Mouse (Mus musculus) hindbrain, embryonic 11.5 days (tissue): ENCODE results near the gene Schip1. TPM values are rescaled to one million over a fixed set of nuclear protein-coding genes. Genes with fewer than 3 reads are reported as not detected.
A peak's percentile ranks its signal among the peaks of the same experiment; 100 is the strongest.

Experiments
- ATAC-seq: fragments of 200-750 bp; cut with Nextera tagmentation; 2 replicates; pipeline ENCODE4 v1.8.0; 2017; ENCODE audit warnings: mild to moderate bottlenecking, moderate TSS enrichment, moderate library complexity; ENCODE audit not compliant: low FRiP score
- DNase-seq: peaks from one replicate; pipeline ENCODE4 v3.0.0-alpha.2; 2015; ENCODE audit warnings: low spot score
- H3K27ac ChIP-seq: fragments of 300-500 bp; sonication (generic); 2 replicates; pipeline ENCODE4 v1.5.1; 2014; ENCODE audit warnings: mild to moderate bottlenecking, low read depth, low read length
- H3K27me3 ChIP-seq: fragments of 300-500 bp; sonication (generic); 2 replicates; pipeline ENCODE4 v1.6.1; 2014; ENCODE audit warnings: mild to moderate bottlenecking, low read length, moderate library complexity, mixed read lengths; ENCODE audit not compliant: control insufficient read depth, insufficient read depth
- H3K36me3 ChIP-seq: fragments of 300-500 bp; sonication (generic); 2 replicates; pipeline ENCODE4 v1.6.1; 2014; ENCODE audit warnings: mild to moderate bottlenecking, low read length, moderate library complexity, mixed read lengths; ENCODE audit not compliant: control insufficient read depth, insufficient read depth
- H3K4me1 ChIP-seq: fragments of 300-500 bp; sonication (generic); replicated peaks from 2 replicates; pipeline ENCODE4 v1.6.1; 2014; ENCODE audit warnings: low read length, mixed read lengths; ENCODE audit not compliant: control insufficient read depth, insufficient read depth
- H3K4me2 ChIP-seq: fragments of 300-500 bp; sonication (generic); replicated peaks from 2 replicates; pipeline ENCODE4 v1.6.1; 2014; ENCODE audit warnings: mild to moderate bottlenecking, low read depth, low read length
- H3K4me3 ChIP-seq: fragments of 300-500 bp; sonication (generic); 2 replicates; pipeline ENCODE4 v1.5.1; 2014; ENCODE audit warnings: low read depth, low read length
- H3K9ac ChIP-seq: fragments of 300-500 bp; sonication (generic); 2 replicates; pipeline ENCODE4 v1.6.1; 2014; ENCODE audit warnings: low read depth, low read length
- H3K9me3 ChIP-seq: fragments of 300-500 bp; sonication (generic); 2 replicates; pipeline ENCODE4 v1.6.1; 2016; ENCODE audit warnings: low read length; ENCODE audit not compliant: control insufficient read depth
- WGBS: fragments of 180-500 bp; shearing (Covaris S2); extraction: QIAGEN DNeasy Blood & Tissue Kit; methylation state at CpG from one replicate; pipeline ENCODE4 v1.1.7; 2014; 5-methylcytosine and 5-hydroxymethylcytosine counted together
- polyA plus RNA-seq: library from polyadenylated mRNA; unstranded; fragments of >200 nt; fragmentation: Nextera tagmentation; extraction: Ambion mirVana; gene quantifications from 2 replicates; pipeline ENCODE4 v1.2.1, GENCODE M21; 2014

Schip1 gene
- polyA plus RNA-seq, 1 experiment from 2014 or later: 115 TPM

- Histone ChIP-seq H3K9ac (no peak overlapping the region), H3K27me3 (no peaks in the 10 kb centered on the region), H3K27ac (no peak overlapping the region), H3K4me2 (no peak overlapping the region), H3K9me3 (no peaks in the 10 kb centered on the region), H3K4me1 (no peaks in the 10 kb centered on the region), H3K36me3 (no peaks in the 10 kb centered on the region), H3K4me3 (no peak overlapping the region)
- DNase-seq: no peak
- ATAC-seq: no peak
- 90% methylated on average over 2 of the region's 2 CpGs for WGBS
Measured at GRCm38 (mm10) chr3:68239887-68240286, 175.3 kb downstream of the Schip1 start.

GRCm38 (mm10) chr3:68243239-68243638, 178.6 kb downstream of the Schip1 start:
- H3K9me3 ChIP-seq: no peaks in the 10 kb centered on the region
- ATAC-seq (no peak), DNase-seq (no peak)
- H3K9ac ChIP-seq: no peak overlapping the region
- 83% methylated on average over 3 of the region's 3 CpGs for WGBS
- no peaks in the 10 kb centered on the region for H3K36me3 ChIP-seq
- no peak overlapping the region for H3K4me2 ChIP-seq
- H3K27ac ChIP-seq: no peak overlapping the region
- no peaks in the 10 kb centered on the region for H3K27me3 ChIP-seq
- H3K4me1 ChIP-seq: no peaks in the 10 kb centered on the region
- no peak overlapping the region for H3K4me3 ChIP-seq

GRCm38 (mm10) chr3:68246154-68246553, 181.6 kb downstream of the Schip1 start:
- Histone ChIP-seq H3K4me1 (no peaks in the 10 kb centered on the region), H3K9ac (no peak overlapping the region), H3K27ac (no peak overlapping the region), H3K36me3 (no peaks in the 10 kb centered on the region), H3K4me2 (no peak overlapping the region), H3K27me3 (no peaks in the 10 kb centered on the region), H3K4me3 (no peak overlapping the region), H3K9me3 (no peaks in the 10 kb centered on the region)
- ATAC-seq (no peak), DNase-seq (no peak)
- WGBS: 89% methylated on average over 4 of the region's 4 CpGs

- H3K4me1 ChIP-seq: no peaks in the 10 kb centered on the region
- no peaks in the 10 kb centered on the region for H3K9me3 ChIP-seq
- DNase-seq: no peak
- H3K9ac ChIP-seq: no peak overlapping the region
- no peak for ATAC-seq
- no peak overlapping the region for H3K4me2 ChIP-seq
- H3K27me3 ChIP-seq: no peaks in the 10 kb centered on the region
- no peaks in the 10 kb centered on the region for H3K36me3 ChIP-seq
- no peak overlapping the region for H3K27ac ChIP-seq
- H3K4me3 ChIP-seq: no peak overlapping the region
- WGBS: 73% methylated on average over 2 of the region's 2 CpGs
Measured at GRCm38 (mm10) chr3:68250589-68250988, 186.0 kb downstream of the Schip1 start.

- Histone ChIP-seq H3K9me3 (no peaks in the 10 kb centered on the region), H3K4me1 (no peaks in the 10 kb centered on the region), H3K4me2 (no peak overlapping the region), H3K27me3 (no peaks in the 10 kb centered on the region), H3K4me3 (no peak overlapping the region), H3K27ac (no peak overlapping the region), H3K36me3 (no peaks in the 10 kb centered on the region), H3K9ac (no peak overlapping the region)
- ATAC-seq (no peak), DNase-seq (peak; percentile 3)
- 52% methylated on average over 1 of the region's 1 CpGs for WGBS
Measured at GRCm38 (mm10) chr3:68252335-68252734, 187.7 kb downstream of the Schip1 start.

GRCm38 (mm10) chr3:68262304-68262703, 197.7 kb downstream of the Schip1 start:
- no peaks in the 10 kb centered on the region for H3K36me3 ChIP-seq
- no peaks in the 10 kb centered on the region for H3K4me1 ChIP-seq
- H3K4me2 ChIP-seq: no peak overlapping the region
- H3K9me3 ChIP-seq: no peaks in the 10 kb centered on the region
- ATAC-seq: no peak
- 87% methylated on average over 6 of the region's 6 CpGs for WGBS
- DNase-seq: no peak
- no peak overlapping the region for H3K27ac ChIP-seq
- no peaks in the 10 kb centered on the region for H3K27me3 ChIP-seq
- no peak overlapping the region for H3K9ac ChIP-seq
- no peak overlapping the region for H3K4me3 ChIP-seq

GRCm38 (mm10) chr3:68267905-68268304, 203.3 kb downstream of the Schip1 start:
- no peak for ATAC-seq
- WGBS: 83% methylated on average over 4 of the region's 4 CpGs

GRCm38 (mm10) chr3:68269251-68269650, 204.6 kb downstream of the Schip1 start:
- Histone ChIP-seq H3K9me3 (no peaks in the 10 kb centered on the region), H3K4me2 (no peak overlapping the region), H3K27me3 (no peaks in the 10 kb centered on the region), H3K4me1 (no peaks in the 10 kb centered on the region; the same call in 1 of the 2 replicates), H3K36me3 (no peaks in the 10 kb centered on the region), H3K9ac (no peak overlapping the region), H3K27ac (no peak overlapping the region), H3K4me3 (no peak overlapping the region)
- 48% methylated on average over 4 of the region's 4 CpGs for WGBS
- ATAC-seq (peak; percentile 32; the same call in 1 of the 2 replicates), DNase-seq (peak; percentile 23)

More at GRCm38 (mm10) chr3:68267905-68268304, 203.3 kb downstream of the Schip1 start:
- Histone ChIP-seq H3K27me3 (no peaks in the 10 kb centered on the region), H3K4me1 (no peaks in the 10 kb centered on the region; the same call in 1 of the 2 replicates), H3K9ac (no peak overlapping the region), H3K27ac (no peak overlapping the region), H3K4me2 (no peak overlapping the region), H3K36me3 (no peaks in the 10 kb centered on the region), H3K4me3 (no peak overlapping the region), H3K9me3 (no peaks in the 10 kb centered on the region)
- DNase-seq: no peak

- Histone ChIP-seq H3K4me3 (no peak overlapping the region), H3K9me3 (no peaks in the 10 kb centered on the region), H3K27ac (peak overlapping the region; percentile 65), H3K27me3 (no peaks in the 10 kb centered on the region), H3K9ac (no peak overlapping the region), H3K4me2 (no peak overlapping the region), H3K4me1 (no peaks in the 10 kb centered on the region; the same call in 1 of the 2 replicates), H3K36me3 (no peaks in the 10 kb centered on the region)
- DNase-seq (peak; percentile 29), ATAC-seq (peak; percentile 75)
- 61% methylated on average over 6 of the region's 6 CpGs for WGBS
Measured at GRCm38 (mm10) chr3:68270246-68270645, 205.6 kb downstream of the Schip1 start.
